Mouse (Mus musculus) liver, embryonic 11.5 days (tissue): ENCODE measurements at regions not wholly inside any gene's neighbourhood (a gene's known extent, or its start where the extent isn't known, plus 50 kb on each side); places are given as distances from the start of the nearest gene placed in this dataset.

Experiments used
- ATAC-seq: fragments of 200-750 bp; cut with Nextera tagmentation; replicated peaks from 2 replicates; pipeline ENCODE4 v1.8.0; 2017; ENCODE audit warnings: moderate number of reproducible peaks, mild to moderate bottlenecking, moderate TSS enrichment, moderate library complexity; ENCODE audit not compliant: low FRiP score
- DNase-seq: peaks from one replicate; pipeline ENCODE4 v3.0.0-alpha.2; 2017; ENCODE audit warnings: low spot score
- H3K27ac ChIP-seq: fragments of 300-500 bp; sonication (generic); 2 replicates; pipeline ENCODE4 v1.5.1; 2014; ENCODE audit warnings: mild to moderate bottlenecking, low read depth, low read length, control low read depth
- H3K27me3 ChIP-seq: fragments of 300-500 bp; sonication (generic); replicated peaks from 2 replicates; pipeline ENCODE4 v1.6.1; 2014; ENCODE audit warnings: low read length, mixed read lengths; ENCODE audit not compliant: control insufficient read depth, insufficient read depth
- H3K36me3 ChIP-seq: fragments of 300-500 bp; sonication (generic); 2 replicates; pipeline ENCODE4 v1.6.1; 2014; ENCODE audit warnings: mild to moderate bottlenecking, low read length, moderate library complexity, mixed read lengths; ENCODE audit not compliant: control insufficient read depth, insufficient read depth
- H3K4me1 ChIP-seq: fragments of 300-500 bp; sonication (generic); replicated peaks from 2 replicates; pipeline ENCODE4 v1.6.1; 2014; ENCODE audit warnings: low read length, mixed read lengths; ENCODE audit not compliant: control insufficient read depth, insufficient read depth
- H3K4me2 ChIP-seq: fragments of 300-500 bp; sonication (generic); 2 replicates; pipeline ENCODE4 v1.6.1; 2014; ENCODE audit warnings: mild to moderate bottlenecking, control low read depth, moderate library complexity
- H3K4me3 ChIP-seq: fragments of 300-500 bp; sonication (generic); 2 replicates; pipeline ENCODE4 v1.5.1; 2014; ENCODE audit warnings: low read depth, low read length, control low read depth
- H3K9ac ChIP-seq: fragments of 300-500 bp; sonication (generic); 2 replicates; pipeline ENCODE4 v1.6.1; 2014; ENCODE audit warnings: low read depth, low read length, control low read depth
- H3K9me3 ChIP-seq: fragments of 300-500 bp; sonication (generic); 2 replicates; pipeline ENCODE4 v1.6.1; 2016; ENCODE audit warnings: low read length, inconsistent platforms, mixed read lengths; ENCODE audit not compliant: control insufficient read depth
- WGBS: fragments of 180-500 bp; shearing (Covaris S2); extraction: QIAGEN DNeasy Blood & Tissue Kit; methylation state at CpG from one replicate; pipeline ENCODE4 v1.1.7; 2014; 5-methylcytosine and 5-hydroxymethylcytosine counted together

DNA sequence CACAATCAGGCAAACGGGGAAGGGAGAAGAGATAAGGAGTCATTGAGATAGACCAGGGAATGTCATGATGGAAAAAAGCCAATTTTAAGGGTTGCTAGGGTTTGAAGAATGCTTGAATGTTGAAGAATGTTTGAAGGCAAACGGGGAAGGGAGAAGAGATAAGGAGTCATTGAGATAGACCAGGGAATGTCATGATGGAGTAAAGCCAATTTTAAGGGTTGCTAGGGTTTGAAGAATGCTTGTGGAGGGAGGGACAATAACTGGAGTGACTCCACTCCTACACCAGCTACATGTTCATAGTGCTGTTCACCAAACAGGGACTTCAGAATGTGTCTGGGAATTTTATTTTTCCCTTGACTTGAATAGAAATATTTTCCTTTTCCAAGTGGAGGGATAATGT, 476.0 kb upstream of the Klf4 start:
- no peak overlapping the region for H3K4me2 ChIP-seq
- H3K4me1 ChIP-seq: no peaks in the 10 kb centered on the region
- no peaks in the 10 kb centered on the region for H3K27me3 ChIP-seq
- 37% methylated on average over 2 of the region's 2 CpGs for WGBS
- DNase-seq (no peak), ATAC-seq (no peak)
- no peaks in the 10 kb centered on the region for H3K9me3 ChIP-seq
- H3K27ac ChIP-seq: no peak overlapping the region
- H3K36me3 ChIP-seq: no peaks in the 10 kb centered on the region
- no peak overlapping the region for H3K9ac ChIP-seq
- no peak overlapping the region for H3K4me3 ChIP-seq

DNA sequence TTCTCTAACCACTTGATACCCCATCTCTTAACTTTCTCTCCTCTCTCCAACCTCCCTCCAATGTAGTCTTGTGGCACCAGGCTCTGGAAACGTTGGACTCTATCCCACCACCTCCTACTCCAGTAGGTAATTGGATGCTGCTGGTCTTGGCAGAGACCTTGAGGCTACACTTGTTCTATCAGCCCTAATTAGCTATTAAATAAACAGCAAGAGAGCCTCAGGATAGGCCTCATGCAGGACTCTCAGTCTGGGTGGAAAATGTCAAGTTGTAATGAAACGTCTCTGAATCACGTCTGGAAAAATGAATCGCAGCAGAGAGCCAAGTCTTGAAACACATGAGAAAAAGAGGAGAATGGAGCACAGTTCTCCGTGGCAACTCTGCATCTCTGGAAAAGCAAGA, 472.0 kb upstream of the Klf4 start:
- Histone ChIP-seq H3K27me3 (no peaks in the 10 kb centered on the region), H3K9ac (no peak overlapping the region), H3K36me3 (no peaks in the 10 kb centered on the region), H3K4me1 (no peaks in the 10 kb centered on the region), H3K4me2 (no peak overlapping the region), H3K4me3 (no peak overlapping the region), H3K27ac (no peak overlapping the region), H3K9me3 (no peaks in the 10 kb centered on the region)
- WGBS: 67% methylated on average over 5 of the region's 5 CpGs
- ATAC-seq (no peak), DNase-seq (no peak)

DNA sequence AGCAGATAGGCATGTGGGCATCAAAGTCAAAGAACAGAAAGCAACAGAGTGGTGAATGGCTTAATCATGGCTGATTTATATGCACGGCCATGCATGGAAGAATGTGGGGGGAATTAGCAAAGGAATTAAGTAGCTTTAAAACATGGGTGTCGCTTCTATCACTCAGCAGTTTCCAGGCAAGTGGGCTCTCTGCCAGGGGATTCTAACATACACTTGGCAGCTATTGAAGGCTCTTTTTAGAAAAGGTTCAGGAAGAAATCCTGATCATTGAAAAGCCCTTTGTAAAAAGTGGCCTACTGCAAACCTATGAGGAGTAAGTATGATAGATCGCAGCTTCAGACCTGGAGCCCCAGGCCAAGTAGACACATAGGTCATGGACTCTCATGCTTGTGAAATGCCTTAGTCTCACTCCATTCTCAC, 469.1 kb upstream of the Klf4 start:
- ATAC-seq (no peak), DNase-seq (no peak)
- Histone ChIP-seq H3K9ac (no peak overlapping the region), H3K9me3 (no peaks in the 10 kb centered on the region), H3K27me3 (no peaks in the 10 kb centered on the region), H3K27ac (no peak overlapping the region), H3K36me3 (no peaks in the 10 kb centered on the region), H3K4me1 (no peaks in the 10 kb centered on the region), H3K4me3 (no peak overlapping the region), H3K4me2 (no peak overlapping the region)
- WGBS: 85% methylated on average over 3 of the region's 3 CpGs

DNA sequence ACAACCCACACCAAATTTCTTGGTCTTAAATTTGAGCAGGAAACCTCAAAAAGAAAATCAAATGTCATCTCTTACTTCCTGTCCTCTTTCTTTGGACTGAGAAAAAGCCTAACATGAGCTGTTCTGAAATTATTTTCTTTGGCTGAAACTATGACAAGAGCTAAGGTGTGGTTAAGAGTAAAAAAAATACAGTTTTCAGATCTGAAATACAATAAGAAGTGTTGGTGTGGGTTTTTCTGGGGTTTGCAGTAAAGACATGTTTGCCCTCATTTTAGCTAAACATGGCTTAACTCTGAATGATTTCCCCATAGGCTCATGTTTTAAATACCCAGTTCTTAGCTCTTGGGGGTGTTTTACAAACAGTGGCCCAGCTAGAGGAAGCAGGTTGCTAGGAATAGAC, 451.8 kb upstream of the Klf4 start:
- H3K9ac ChIP-seq: no peak overlapping the region
- H3K36me3 ChIP-seq: no peaks in the 10 kb centered on the region
- no peak overlapping the region for H3K27ac ChIP-seq
- no peak for DNase-seq
- no peak for ATAC-seq
- no peaks in the 10 kb centered on the region for H3K27me3 ChIP-seq
- H3K4me3 ChIP-seq: no peak overlapping the region
- H3K4me1 ChIP-seq: no peaks in the 10 kb centered on the region
- H3K4me2 ChIP-seq: no peak overlapping the region
- H3K9me3 ChIP-seq: no peaks in the 10 kb centered on the region

DNA sequence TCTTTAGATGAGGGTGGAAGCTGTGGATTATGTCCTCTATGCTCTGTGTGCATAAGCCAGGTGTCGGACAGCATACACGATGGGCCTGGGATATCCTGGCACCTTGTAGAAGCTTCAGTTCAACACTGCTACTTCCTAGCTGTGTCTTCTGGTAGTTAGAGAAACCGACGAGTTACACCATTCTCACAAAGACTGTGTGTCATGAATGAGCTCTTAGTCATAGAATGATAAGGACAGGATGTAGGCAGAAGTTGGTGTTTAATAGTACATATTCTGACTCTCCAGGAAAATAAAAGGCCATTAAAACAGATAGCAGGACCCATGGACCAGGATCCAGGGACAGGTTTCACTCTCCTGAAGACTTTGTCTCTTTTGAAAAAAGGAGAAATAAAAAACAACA, 446.3 kb upstream of the Klf4 start:
- ATAC-seq: no peak
- 81% methylated on average over 4 of the region's 4 CpGs for WGBS

DNA sequence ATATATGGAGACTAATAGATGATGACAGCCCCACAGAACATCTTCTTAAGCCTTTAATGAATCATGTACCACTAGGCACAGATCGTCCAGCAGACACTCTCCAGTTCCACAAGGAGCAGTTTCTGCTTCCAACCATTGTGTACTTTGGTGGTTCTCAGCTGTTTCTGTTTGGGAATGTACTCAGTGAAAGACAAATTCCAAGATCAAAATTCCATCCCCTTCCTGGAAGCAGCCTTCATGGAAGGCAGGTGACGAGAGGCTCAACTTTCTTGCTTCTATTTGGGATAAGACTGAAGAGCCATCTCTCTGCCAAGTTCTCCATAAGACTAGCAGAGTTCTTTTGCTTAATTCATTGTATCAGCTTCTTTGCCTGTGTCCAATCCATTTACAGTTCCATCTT, 444.0 kb upstream of the Klf4 start:
- Histone ChIP-seq H3K27ac (no peak overlapping the region), H3K36me3 (no peaks in the 10 kb centered on the region), H3K9ac (no peak overlapping the region), H3K4me2 (no peak overlapping the region), H3K4me3 (no peak overlapping the region), H3K4me1 (no peaks in the 10 kb centered on the region), H3K27me3 (no peaks in the 10 kb centered on the region), H3K9me3 (no peaks in the 10 kb centered on the region)
- no peak for DNase-seq
- WGBS: 80% methylated on average over 2 of the region's 2 CpGs
- no peak for ATAC-seq

More for the DNA sequence above, 446.3 kb upstream of the Klf4 start:
- no peaks in the 10 kb centered on the region for H3K4me1 ChIP-seq
- H3K27ac ChIP-seq: no peak overlapping the region
- no peak for DNase-seq
- H3K4me3 ChIP-seq: no peak overlapping the region
- H3K9me3 ChIP-seq: no peaks in the 10 kb centered on the region
- no peaks in the 10 kb centered on the region for H3K36me3 ChIP-seq
- no peaks in the 10 kb centered on the region for H3K27me3 ChIP-seq
- no peak overlapping the region for H3K9ac ChIP-seq
- no peak overlapping the region for H3K4me2 ChIP-seq

DNA sequence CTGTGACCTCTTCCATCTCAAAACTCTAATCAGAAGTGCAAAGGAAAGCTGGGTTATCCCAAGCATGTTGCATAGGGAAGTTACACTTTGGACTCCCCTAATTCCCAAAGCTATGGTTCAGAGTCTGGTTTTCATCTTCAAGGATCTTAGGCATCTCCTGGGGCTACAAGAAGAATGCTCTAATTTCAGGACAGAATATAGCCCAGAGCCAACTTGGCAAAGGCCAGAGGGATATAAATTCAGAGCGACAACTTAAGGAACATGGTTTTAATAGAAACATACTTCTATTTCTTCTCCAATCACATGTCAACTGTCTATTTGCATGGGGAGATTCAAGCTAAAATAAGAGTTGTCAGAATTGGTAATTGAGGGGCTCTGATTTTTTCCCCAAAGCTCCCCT, 441.4 kb upstream of the Klf4 start:
- ATAC-seq: no peak
- Histone ChIP-seq H3K9me3 (no peaks in the 10 kb centered on the region), H3K27me3 (no peaks in the 10 kb centered on the region), H3K4me1 (no peaks in the 10 kb centered on the region), H3K4me3 (no peak overlapping the region), H3K27ac (no peak overlapping the region), H3K9ac (no peak overlapping the region), H3K36me3 (no peaks in the 10 kb centered on the region), H3K4me2 (no peak overlapping the region)
- no peak for DNase-seq
- 77% methylated on average over 1 of the region's 1 CpGs for WGBS

DNA sequence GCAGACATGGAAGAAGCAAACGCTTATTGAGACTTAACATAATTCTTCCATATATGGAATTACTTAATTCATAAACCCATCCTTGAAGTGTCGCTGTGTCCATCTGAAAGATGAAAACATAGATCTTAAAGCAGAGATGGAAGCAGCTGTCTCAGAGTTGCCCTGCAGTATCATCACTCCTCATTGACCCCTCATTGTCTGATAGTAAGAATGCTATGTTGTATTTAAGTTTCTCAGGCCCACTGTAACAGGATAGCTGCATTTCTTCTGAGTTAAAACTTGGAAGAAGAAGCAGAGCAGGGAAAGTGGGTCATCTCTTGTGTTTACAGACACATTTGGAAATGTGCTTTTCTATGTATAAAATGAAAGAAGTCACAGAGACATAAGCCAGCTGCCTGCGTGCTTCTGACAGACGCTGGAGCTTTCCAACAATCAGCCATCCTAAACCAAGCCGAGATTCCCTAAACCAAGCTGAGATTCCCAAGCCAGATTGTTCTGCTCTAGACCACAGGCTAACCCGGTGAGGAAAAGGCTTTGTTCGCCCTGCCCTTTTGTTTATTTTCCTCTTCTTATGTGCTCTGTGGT, 440.1 kb upstream of the Klf4 start:
- no peaks in the 10 kb centered on the region for H3K36me3 ChIP-seq
- no peak for DNase-seq
- no peaks in the 10 kb centered on the region for H3K4me1 ChIP-seq
- no peak overlapping the region for H3K4me2 ChIP-seq
- no peak overlapping the region for H3K4me3 ChIP-seq
- no peak overlapping the region for H3K9ac ChIP-seq
- H3K27me3 ChIP-seq: no peaks in the 10 kb centered on the region
- WGBS: 78% methylated on average over 7 of the region's 7 CpGs
- no peak for ATAC-seq
- H3K27ac ChIP-seq: no peak overlapping the region
- H3K9me3 ChIP-seq: no peaks in the 10 kb centered on the region

DNA sequence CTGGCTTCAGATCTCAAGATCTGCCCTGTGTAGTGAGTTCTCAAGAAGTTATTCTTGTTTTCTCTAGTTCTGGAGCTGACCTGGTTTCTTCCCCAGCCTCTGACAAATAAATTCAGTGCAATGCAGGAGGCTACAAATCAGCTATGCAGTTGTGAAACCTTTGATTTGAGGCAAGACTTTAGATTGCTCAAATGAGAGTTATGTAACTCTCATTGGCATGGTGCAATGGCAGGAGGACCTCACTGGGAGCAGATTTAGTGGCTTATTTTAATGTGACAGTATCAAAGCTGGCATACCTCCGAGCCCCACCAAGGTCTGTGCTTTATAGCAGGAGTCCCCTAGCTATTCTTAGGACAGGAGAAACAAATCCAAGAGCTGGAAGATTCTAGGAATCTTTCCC, 427.8 kb upstream of the Klf4 start:
- Histone ChIP-seq H3K36me3 (no peaks in the 10 kb centered on the region), H3K9ac (no peak overlapping the region), H3K4me1 (no peaks in the 10 kb centered on the region), H3K4me2 (no peak overlapping the region), H3K27me3 (no peaks in the 10 kb centered on the region), H3K4me3 (no peak overlapping the region), H3K9me3 (no peaks in the 10 kb centered on the region), H3K27ac (no peak overlapping the region)
- 68% methylated on average over 1 of the region's 1 CpGs for whole genome bisulfite sequencing
- ATAC-seq (no peak), DNase-seq (no peak)
